Mouse (Mus musculus): ENCODE measurements around the gene Nmnat2.

GRCm38 (mm10) chr1:153007824-153008223 is 53.0 kb downstream of the Nmnat2 start:
- TF ChIP-seq CTCF (IDR thresholded peaks at IDR 0.05 in 2 of 3, conservative IDR thresholded peaks at IDR 0.05 in 1 of 3; ENCODE audit: control insufficient read depth in 1 of 3, insufficient read depth in 1 of 3, low read depth in 2 of 3, low read length in 3 of 3, poor library complexity in 1 of 3, severe bottlenecking in 1 of 3) (no peak), TAL1 (IDR thresholded peaks at IDR 0.05; ENCODE audit: low read length) (no peak), MAFK (IDR thresholded peaks at IDR 0.05; ENCODE audit: borderline replicate concordance, low read depth, low read length) (no peak), CHD1 (IDR thresholded peaks at IDR 0.05; ENCODE audit: low read depth, low read length) (no peak), E2F4 (IDR thresholded peaks at IDR 0.05; ENCODE audit: borderline replicate concordance, low read depth, low read length) (no peak), MAX (IDR thresholded peaks at IDR 0.05; ENCODE audit: low read length) (no peak), KAT2A (conservative IDR thresholded peaks at IDR 0.05; ENCODE audit: low read depth, low read length) (no peak), ZC3H11A (IDR thresholded peaks at IDR 0.05; ENCODE audit: low read depth, low read length) (no peak), BHLHE40 (IDR thresholded peaks at IDR 0.05; ENCODE audit: borderline replicate concordance, low read depth, low read length) (no peak)

Measured in MEL (cell line).